Mouse (Mus musculus): ENCODE results near the gene Fam210b.

DNA sequence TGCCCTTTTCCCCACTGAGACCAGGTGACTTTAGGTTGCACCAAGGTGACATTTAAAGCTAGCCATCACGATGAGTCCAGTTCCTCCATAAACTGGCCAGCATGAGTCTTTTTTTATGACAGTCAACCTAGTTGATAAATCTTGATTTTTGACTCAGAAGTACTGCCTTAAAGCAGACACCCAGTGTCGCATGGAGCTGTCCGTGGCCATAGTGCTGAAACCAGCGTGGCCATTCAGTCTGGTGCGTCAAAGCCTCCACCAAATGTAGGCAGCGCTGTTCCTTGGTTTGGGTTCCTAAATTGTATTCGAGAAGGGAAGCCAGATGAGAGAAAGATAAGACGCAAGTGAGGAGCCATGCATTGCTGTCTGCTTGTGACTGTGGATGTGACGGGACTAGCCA, 24.5 kb upstream of the Fam210b start:
- TF ChIP-seq EP300 (IDR thresholded peaks at IDR 0.05; ENCODE audit: insufficient read depth, low read depth, low read length) = no peak
- no peak for TF ChIP-seq POLR2A (IDR thresholded peaks at IDR 0.05; ENCODE audit: insufficient read depth, low read length)
